Mouse (Mus musculus): Measurements from ENCODE around the gene B3gnt2. TPM values are rescaled to one million over a fixed set of nuclear protein-coding genes. Genes with fewer than 3 reads are reported as not detected.

Gene B3gnt2
- polyA plus RNA-seq, 1 experiment: 10.1 TPM

- TF ChIP-seq CTCF (IDR thresholded peaks at IDR 0.05; ENCODE audit: borderline replicate concordance, insufficient read depth, low read length): no peak
- TF ChIP-seq POLR2A (IDR thresholded peaks at IDR 0.05; ENCODE audit: low read depth, low read length): no peak
- Histone ChIP-seq H3K4me1 (ENCODE audit: control insufficient read depth, insufficient read depth, low read length) (peaks cover 9% of the 10 kb centered on the region), H3K27ac (ENCODE audit: insufficient read depth, low read length) (no peak overlapping the region), H3K4me3 (ENCODE audit: insufficient read depth, low read length) (no peak overlapping the region)
Measured at GRCm38 (mm10) chr11:22826051-22826450, 34.7 kb downstream of the B3gnt2 start.

- Histone ChIP-seq H3K4me1 (ENCODE audit: control insufficient read depth, insufficient read depth, low read length) (peaks cover 5% of the 10 kb centered on the region), H3K27ac (ENCODE audit: insufficient read depth, low read length) (no peak overlapping the region), H3K4me3 (ENCODE audit: insufficient read depth, low read length) (no peak overlapping the region)
- no peak for TF ChIP-seq POLR2A (IDR thresholded peaks at IDR 0.05; ENCODE audit: low read depth, low read length)
- TF ChIP-seq CTCF (IDR thresholded peaks at IDR 0.05; ENCODE audit: borderline replicate concordance, insufficient read depth, low read length): no peak
Measured at GRCm38 (mm10) chr11:22825548-22825947, 35.2 kb downstream of the B3gnt2 start.

GRCm38 (mm10) chr11:22824049-22824705 lies 36.6 kb downstream of the B3gnt2 start:
- H3K4me3 ChIP-seq (ENCODE audit: insufficient read depth, low read length): no peak overlapping the region
- no peaks in the 10 kb centered on the region for H3K4me1 ChIP-seq (ENCODE audit: control insufficient read depth, insufficient read depth, low read length)
- TF ChIP-seq POLR2A (IDR thresholded peaks at IDR 0.05; ENCODE audit: low read depth, low read length) (no peak), CTCF (IDR thresholded peaks at IDR 0.05; ENCODE audit: borderline replicate concordance, insufficient read depth, low read length) (no peak)
- no peak overlapping the region for H3K27ac ChIP-seq (ENCODE audit: insufficient read depth, low read length)

- Histone ChIP-seq H3K4me3 (ENCODE audit: insufficient read depth, low read length) (no peak overlapping the region), H3K27ac (ENCODE audit: insufficient read depth, low read length) (no peak overlapping the region), H3K4me1 (ENCODE audit: control insufficient read depth, insufficient read depth, low read length) (no peaks in the 10 kb centered on the region)
- TF ChIP-seq POLR2A (IDR thresholded peaks at IDR 0.05; ENCODE audit: low read depth, low read length): no peak
- no peak for TF ChIP-seq CTCF (IDR thresholded peaks at IDR 0.05; ENCODE audit: borderline replicate concordance, insufficient read depth, low read length)
Measured at GRCm38 (mm10) chr11:22821243-22821642, 39.5 kb downstream of the B3gnt2 start.

GRCm38 (mm10) chr11:22818371-22818770 lies 42.4 kb downstream of the B3gnt2 start:
- TF ChIP-seq CTCF (IDR thresholded peaks at IDR 0.05; ENCODE audit: borderline replicate concordance, insufficient read depth, low read length) (no peak), POLR2A (IDR thresholded peaks at IDR 0.05; ENCODE audit: low read depth, low read length) (no peak)

GRCm38 (mm10) chr11:22815877-22816276 lies 44.9 kb downstream of the B3gnt2 start:
- Histone ChIP-seq H3K4me3 (ENCODE audit: insufficient read depth, low read length) (no peak overlapping the region), H3K4me1 (ENCODE audit: control insufficient read depth, insufficient read depth, low read length) (no peaks in the 10 kb centered on the region), H3K27ac (ENCODE audit: insufficient read depth, low read length) (no peak overlapping the region)
- no peak for TF ChIP-seq CTCF (IDR thresholded peaks at IDR 0.05; ENCODE audit: borderline replicate concordance, insufficient read depth, low read length)
- TF ChIP-seq POLR2A (IDR thresholded peaks at IDR 0.05; ENCODE audit: low read depth, low read length): no peak

More at GRCm38 (mm10) chr11:22818371-22818770, 42.4 kb downstream of the B3gnt2 start:
- Histone ChIP-seq H3K4me1 (ENCODE audit: control insufficient read depth, insufficient read depth, low read length) (no peaks in the 10 kb centered on the region), H3K4me3 (ENCODE audit: insufficient read depth, low read length) (no peak overlapping the region), H3K27ac (ENCODE audit: insufficient read depth, low read length) (no peak overlapping the region)

GRCm38 (mm10) chr11:22815143-22815542 lies 45.6 kb downstream of the B3gnt2 start:
- no peak for TF ChIP-seq CTCF (IDR thresholded peaks at IDR 0.05; ENCODE audit: borderline replicate concordance, insufficient read depth, low read length)
- TF ChIP-seq POLR2A (IDR thresholded peaks at IDR 0.05; ENCODE audit: low read depth, low read length): no peak

GRCm38 (mm10) chr11:22813921-22814704 lies 46.6 kb downstream of the B3gnt2 start:
- Histone ChIP-seq H3K4me1 (ENCODE audit: control insufficient read depth, insufficient read depth, low read length) (no peaks in the 10 kb centered on the region), H3K4me3 (ENCODE audit: insufficient read depth, low read length) (no peak overlapping the region), H3K27ac (ENCODE audit: insufficient read depth, low read length) (no peak overlapping the region)
- TF ChIP-seq POLR2A (IDR thresholded peaks at IDR 0.05; ENCODE audit: low read depth, low read length) (no peak), CTCF (IDR thresholded peaks at IDR 0.05; ENCODE audit: borderline replicate concordance, insufficient read depth, low read length) (no peak)

More at GRCm38 (mm10) chr11:22815143-22815542, 45.6 kb downstream of the B3gnt2 start:
- Histone ChIP-seq H3K4me3 (ENCODE audit: insufficient read depth, low read length) (no peak overlapping the region), H3K4me1 (ENCODE audit: control insufficient read depth, insufficient read depth, low read length) (no peaks in the 10 kb centered on the region), H3K27ac (ENCODE audit: insufficient read depth, low read length) (no peak overlapping the region)

- no peaks in the 10 kb centered on the region for H3K4me1 ChIP-seq (ENCODE audit: control insufficient read depth, insufficient read depth, low read length)
- H3K27ac ChIP-seq (ENCODE audit: insufficient read depth, low read length): no peak overlapping the region
- H3K4me3 ChIP-seq (ENCODE audit: insufficient read depth, low read length): no peak overlapping the region
- no peak for TF ChIP-seq POLR2A (IDR thresholded peaks at IDR 0.05; ENCODE audit: low read depth, low read length)
- no peak for TF ChIP-seq CTCF (IDR thresholded peaks at IDR 0.05; ENCODE audit: borderline replicate concordance, insufficient read depth, low read length)
Measured at GRCm38 (mm10) chr11:22813427-22813826, 47.3 kb downstream of the B3gnt2 start.

GRCm38 (mm10) chr11:22811413-22811812 lies 49.3 kb downstream of the B3gnt2 start:
- Histone ChIP-seq H3K27ac (ENCODE audit: insufficient read depth, low read length) (no peak overlapping the region), H3K4me1 (ENCODE audit: control insufficient read depth, insufficient read depth, low read length) (no peaks in the 10 kb centered on the region), H3K4me3 (ENCODE audit: insufficient read depth, low read length) (no peak overlapping the region)
- TF ChIP-seq POLR2A (IDR thresholded peaks at IDR 0.05; ENCODE audit: low read depth, low read length) (no peak), CTCF (IDR thresholded peaks at IDR 0.05; ENCODE audit: borderline replicate concordance, insufficient read depth, low read length) (no peak)

All from embryonic fibroblast, embryonic 13.5 days (primary cell).